Mouse (Mus musculus): Measurements from ENCODE around the gene Olfm2. TPM values are rescaled to one million over a fixed set of nuclear protein-coding genes. Genes with fewer than 3 reads are reported as not detected.

The Olfm2 gene
- polyA plus RNA-seq, 1 experiment from 2014 or later = 143 TPM

- Histone ChIP-seq H3K4me1 (ENCODE audit: control insufficient read depth, insufficient read depth, low read length) (peaks cover 4% of the 10 kb centered on the region; the same call in 1 of the 2 replicates), H3K9me3 (ENCODE audit: control insufficient read depth, low read length) (no peaks in the 10 kb centered on the region), H3K27me3 (ENCODE audit: control insufficient read depth, insufficient read depth, low read length) (no peaks in the 10 kb centered on the region), H3K36me3 (ENCODE audit: control insufficient read depth, insufficient read depth, low read length) (no peaks in the 10 kb centered on the region), H3K27ac (replicated peaks; ENCODE audit: low read depth, low read length) (peak overlapping the region; percentile 52; the same call in 1 of the 2 replicates), H3K9ac (replicated peaks; ENCODE audit: low read length) (no peak overlapping the region), H3K4me3 (replicated peaks; ENCODE audit: low read depth, low read length) (no peak overlapping the region), H3K4me2 (ENCODE audit: low read length) (no peak overlapping the region)
- DNase-seq (peak; percentile 66), ATAC-seq (ENCODE audit: low FRiP score, low TSS enrichment) (peak; percentile 72)
- 55% methylated on average over 6 of the region's 7 CpGs for WGBS
Observed at GRCm38 (mm10) chr9:20681546-20682388, 64.4 kb downstream of the Olfm2 start.

DNA sequence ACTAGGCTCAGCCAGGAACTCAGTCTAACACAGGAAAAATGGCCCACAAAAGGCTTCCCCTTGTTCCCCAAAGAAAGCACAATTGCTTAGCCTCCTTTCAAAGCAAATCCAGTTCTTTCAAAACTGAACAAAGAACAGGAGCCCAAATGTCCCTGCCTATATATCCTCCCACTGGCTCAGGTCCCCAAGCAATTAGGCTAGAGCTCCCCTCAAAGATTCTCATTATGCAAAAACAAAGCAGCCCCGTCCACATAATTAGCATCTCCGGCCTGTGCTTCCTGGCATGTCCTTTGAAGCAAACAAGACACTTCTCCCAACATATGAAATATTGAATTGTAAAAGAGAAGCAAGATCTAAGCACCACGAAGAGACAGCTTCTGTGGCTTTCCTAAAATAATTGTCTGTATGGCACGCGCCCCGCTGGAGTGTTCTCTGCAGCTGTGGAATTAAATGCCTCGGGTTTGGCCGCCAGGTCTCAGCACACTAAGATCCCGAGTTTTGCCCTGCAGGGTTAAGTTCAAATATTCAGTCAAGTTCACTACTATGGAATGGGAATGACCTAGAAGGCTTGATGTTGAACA, 65.7 kb downstream of the Olfm2 start:
- no peak overlapping the region for H3K9ac ChIP-seq (replicated peaks; ENCODE audit: low read length)
- WGBS = 55% methylated on average over 9 of the region's 9 CpGs
- no peak overlapping the region for H3K4me3 ChIP-seq (replicated peaks; ENCODE audit: low read depth, low read length)
- ATAC-seq (ENCODE audit: low FRiP score, low TSS enrichment) (no peak), DNase-seq (peak; percentile 54)
- H3K4me1 ChIP-seq (ENCODE audit: control insufficient read depth, insufficient read depth, low read length) = peaks cover 4% of the 10 kb centered on the region; the same call in 1 of the 2 replicates
- H3K4me2 ChIP-seq (ENCODE audit: low read length) = no peak overlapping the region
- no peaks in the 10 kb centered on the region for H3K27me3 ChIP-seq (ENCODE audit: control insufficient read depth, insufficient read depth, low read length)
- H3K9me3 ChIP-seq (ENCODE audit: control insufficient read depth, low read length) = no peaks in the 10 kb centered on the region
- no peaks in the 10 kb centered on the region for H3K36me3 ChIP-seq (ENCODE audit: control insufficient read depth, insufficient read depth, low read length)
- peak overlapping the region; percentile 75 for H3K27ac ChIP-seq (replicated peaks; ENCODE audit: low read depth, low read length)

DNA sequence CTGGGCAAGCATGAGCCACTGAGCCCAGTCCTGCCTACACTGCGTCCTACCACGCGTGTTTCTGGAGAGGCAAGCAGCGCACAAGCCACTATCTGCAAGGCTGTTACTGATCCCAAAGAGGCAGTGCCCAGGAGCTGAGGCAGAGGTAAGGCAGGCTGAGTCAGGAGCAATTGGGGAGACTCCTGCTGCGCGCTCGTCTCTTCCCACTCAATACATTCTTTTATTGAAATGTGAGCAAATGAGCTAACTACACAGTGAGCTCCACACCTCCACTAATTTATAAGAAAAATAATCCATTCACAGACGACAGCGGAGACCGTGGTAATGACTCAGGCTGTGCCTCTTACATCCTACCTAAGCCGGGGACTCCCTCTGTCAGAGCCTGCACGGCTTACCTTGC, 68.3 kb downstream of the Olfm2 start:
- DNase-seq (no peak), ATAC-seq (ENCODE audit: low FRiP score, low TSS enrichment) (no peak)
- H3K4me3 ChIP-seq (replicated peaks; ENCODE audit: low read depth, low read length) = no peak overlapping the region
- H3K36me3 ChIP-seq (ENCODE audit: control insufficient read depth, insufficient read depth, low read length) = 0 out of 2 replicates have a peak, but pooled peaks cover 4% of the 10 kb centered on the region
- H3K9me3 ChIP-seq (ENCODE audit: control insufficient read depth, low read length) = no peaks in the 10 kb centered on the region
- H3K9ac ChIP-seq (replicated peaks; ENCODE audit: low read length) = no peak overlapping the region
- H3K4me1 ChIP-seq (ENCODE audit: control insufficient read depth, insufficient read depth, low read length) = peaks cover 4% of the 10 kb centered on the region; the same call in 1 of the 2 replicates
- 89% methylated on average over 12 of the region's 12 CpGs for whole genome bisulfite sequencing
- no peak overlapping the region for H3K27ac ChIP-seq (replicated peaks; ENCODE audit: low read depth, low read length)
- no peaks in the 10 kb centered on the region for H3K27me3 ChIP-seq (ENCODE audit: control insufficient read depth, insufficient read depth, low read length)
- H3K4me2 ChIP-seq (ENCODE audit: low read length) = no peak overlapping the region

- no peak overlapping the region for H3K4me2 ChIP-seq (ENCODE audit: low read length)
- H3K27me3 ChIP-seq (ENCODE audit: control insufficient read depth, insufficient read depth, low read length) = no peaks in the 10 kb centered on the region
- no peak overlapping the region for H3K4me3 ChIP-seq (replicated peaks; ENCODE audit: low read depth, low read length)
- H3K36me3 ChIP-seq (ENCODE audit: control insufficient read depth, insufficient read depth, low read length) = peaks cover 25% of the 10 kb centered on the region; the same call in 1 of the 2 replicates
- no peak for DNase-seq
- no peak overlapping the region for H3K27ac ChIP-seq (replicated peaks; ENCODE audit: low read depth, low read length)
- H3K4me1 ChIP-seq (ENCODE audit: control insufficient read depth, insufficient read depth, low read length) = no peaks in the 10 kb centered on the region
- no peaks in the 10 kb centered on the region for H3K9me3 ChIP-seq (ENCODE audit: control insufficient read depth, low read length)
- 90% methylated on average over 16 of the region's 16 CpGs for WGBS
- H3K9ac ChIP-seq (replicated peaks; ENCODE audit: low read length) = no peak overlapping the region
- no peak for ATAC-seq (ENCODE audit: low FRiP score, low TSS enrichment)
Observed at GRCm38 (mm10) chr9:20672047-20672446, 74.1 kb downstream of the Olfm2 start.

DNA sequence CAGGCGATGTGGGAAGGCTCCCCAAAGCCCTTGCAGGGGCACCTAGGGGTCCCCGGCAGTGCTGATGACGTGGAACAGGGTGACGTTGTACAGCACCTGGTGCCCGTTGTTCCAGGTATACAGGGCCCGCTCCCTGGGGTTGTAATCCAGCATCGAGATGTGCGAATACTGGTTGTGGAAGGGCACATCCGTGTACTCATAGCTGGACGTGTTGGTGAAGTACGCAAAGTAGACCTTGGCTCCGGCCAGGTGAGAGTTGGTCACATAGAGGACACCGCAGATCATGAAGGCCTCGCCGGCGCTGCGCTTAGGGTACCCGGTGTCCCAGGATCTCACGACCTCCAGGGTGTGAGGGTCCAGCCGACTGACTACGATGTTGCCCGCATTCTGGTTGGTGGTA, 78.1 kb downstream of the Olfm2 start:
- Histone ChIP-seq H3K9ac (replicated peaks; ENCODE audit: low read length) (no peak overlapping the region), H3K27me3 (ENCODE audit: control insufficient read depth, insufficient read depth, low read length) (no peaks in the 10 kb centered on the region), H3K27ac (replicated peaks; ENCODE audit: low read depth, low read length) (no peak overlapping the region), H3K9me3 (ENCODE audit: control insufficient read depth, low read length) (no peaks in the 10 kb centered on the region), H3K4me2 (ENCODE audit: low read length) (no peak overlapping the region), H3K36me3 (ENCODE audit: control insufficient read depth, insufficient read depth, low read length) (peaks cover 38% of the 10 kb centered on the region), H3K4me3 (replicated peaks; ENCODE audit: low read depth, low read length) (no peak overlapping the region), H3K4me1 (ENCODE audit: control insufficient read depth, insufficient read depth, low read length) (peaks cover 16% of the 10 kb centered on the region)
- ATAC-seq (ENCODE audit: low FRiP score, low TSS enrichment) = no peak
- WGBS = 95% methylated on average over 22 of the region's 22 CpGs
- DNase-seq = no peak

DNA sequence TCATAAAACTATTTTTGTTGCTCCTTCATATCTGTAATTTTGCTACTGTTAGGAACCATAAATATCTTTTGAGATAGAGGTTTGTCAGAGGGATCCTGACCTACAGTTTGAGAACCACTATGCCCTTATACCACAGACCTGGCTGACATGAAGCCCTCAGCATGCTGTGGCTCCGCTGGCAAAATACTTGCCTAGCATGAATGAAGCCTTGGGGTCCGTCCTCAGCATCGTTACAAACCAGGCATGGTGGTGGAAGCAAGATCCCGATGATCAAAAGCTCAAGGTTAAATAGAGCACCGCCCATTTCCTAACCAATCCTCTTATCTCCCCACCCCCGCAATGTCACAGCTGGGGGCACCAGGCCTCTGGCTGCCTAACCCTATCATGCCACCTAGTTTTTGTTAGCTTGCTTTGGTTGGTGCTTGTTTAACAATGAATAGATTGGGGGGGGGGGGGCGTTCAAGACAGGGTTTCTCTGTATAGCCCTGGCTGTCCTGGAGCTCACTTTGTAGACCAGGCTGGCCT, 79.6 kb downstream of the Olfm2 start:
- Histone ChIP-seq H3K27ac (replicated peaks; ENCODE audit: low read depth, low read length) (0 out of 2 replicates have a peak overlapping the region, but pooled peaks have one; percentile 26), H3K36me3 (ENCODE audit: control insufficient read depth, insufficient read depth, low read length) (peaks cover 44% of the 10 kb centered on the region), H3K4me1 (ENCODE audit: control insufficient read depth, insufficient read depth, low read length) (peaks cover 19% of the 10 kb centered on the region), H3K9ac (replicated peaks; ENCODE audit: low read length) (no peak overlapping the region), H3K4me2 (ENCODE audit: low read length) (no peak overlapping the region), H3K4me3 (replicated peaks; ENCODE audit: low read depth, low read length) (no peak overlapping the region), H3K9me3 (ENCODE audit: control insufficient read depth, low read length) (no peaks in the 10 kb centered on the region), H3K27me3 (ENCODE audit: control insufficient read depth, insufficient read depth, low read length) (no peaks in the 10 kb centered on the region)
- ATAC-seq (ENCODE audit: low FRiP score, low TSS enrichment) (no peak), DNase-seq (no peak)
- 12% methylated on average over 7 of the region's 7 CpGs for WGBS

DNA sequence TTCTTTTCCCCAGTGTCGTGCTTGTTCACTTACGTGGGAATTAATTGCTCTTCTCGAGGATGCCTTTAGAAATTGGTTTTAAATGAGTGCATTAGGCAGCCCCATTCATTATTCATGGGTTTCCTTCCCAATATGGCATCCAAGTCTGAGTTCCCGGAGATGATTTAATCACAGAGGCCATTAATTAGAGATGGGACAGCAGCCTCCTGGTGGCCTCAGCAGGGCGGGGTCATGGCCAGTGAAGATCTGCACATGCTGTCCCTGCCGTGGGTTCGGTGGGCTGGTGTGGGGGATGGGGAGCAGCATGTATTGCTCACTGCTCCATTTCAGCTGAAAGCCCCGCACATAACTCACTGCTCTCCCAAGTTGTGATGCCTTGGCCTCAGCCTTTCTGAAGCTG, 80.2 kb downstream of the Olfm2 start:
- H3K36me3 ChIP-seq (ENCODE audit: control insufficient read depth, insufficient read depth, low read length) = peaks cover 48% of the 10 kb centered on the region
- no peak for ATAC-seq (ENCODE audit: low FRiP score, low TSS enrichment)

GRCm38 (mm10) chr9:20664982-20665637, 81.0 kb downstream of the Olfm2 start:
- Histone ChIP-seq H3K4me2 (ENCODE audit: low read length) (no peak overlapping the region), H3K4me3 (replicated peaks; ENCODE audit: low read depth, low read length) (no peak overlapping the region), H3K9ac (replicated peaks; ENCODE audit: low read length) (no peak overlapping the region), H3K4me1 (ENCODE audit: control insufficient read depth, insufficient read depth, low read length) (peaks cover 19% of the 10 kb centered on the region), H3K9me3 (ENCODE audit: control insufficient read depth, low read length) (no peaks in the 10 kb centered on the region), H3K27me3 (ENCODE audit: control insufficient read depth, insufficient read depth, low read length) (no peaks in the 10 kb centered on the region), H3K27ac (replicated peaks; ENCODE audit: low read depth, low read length) (peak overlapping the region; percentile 68), H3K36me3 (ENCODE audit: control insufficient read depth, insufficient read depth, low read length) (peaks cover 51% of the 10 kb centered on the region)
- DNase-seq = no peak
- ATAC-seq (ENCODE audit: low FRiP score, low TSS enrichment) = no peak
- WGBS = 73% methylated on average over 5 of the region's 5 CpGs

More for the DNA sequence above, 80.2 kb downstream of the Olfm2 start:
- Histone ChIP-seq H3K4me3 (replicated peaks; ENCODE audit: low read depth, low read length) (no peak overlapping the region), H3K9me3 (ENCODE audit: control insufficient read depth, low read length) (no peaks in the 10 kb centered on the region), H3K27me3 (ENCODE audit: control insufficient read depth, insufficient read depth, low read length) (no peaks in the 10 kb centered on the region), H3K27ac (replicated peaks; ENCODE audit: low read depth, low read length) (0 out of 2 replicates have a peak overlapping the region, but pooled peaks have one; percentile 26), H3K4me2 (ENCODE audit: low read length) (no peak overlapping the region), H3K4me1 (ENCODE audit: control insufficient read depth, insufficient read depth, low read length) (peaks cover 19% of the 10 kb centered on the region), H3K9ac (replicated peaks; ENCODE audit: low read length) (no peak overlapping the region)
- 16% methylated on average over 8 of the region's 8 CpGs for WGBS
- peak; percentile 53 for DNase-seq

Data from midbrain, embryonic 14.5 days (tissue).